Mouse (Mus musculus) limb, embryonic 14.5 days (tissue): ENCODE results near the gene Ifngr1. TPM values are rescaled to one million over a fixed set of nuclear protein-coding genes. Genes with fewer than 3 reads are reported as not detected.
A peak's percentile ranks its signal among the peaks of the same experiment; 100 is the strongest.

Experiments used
- ATAC-seq: fragments of 200-750 bp; cut with Nextera tagmentation; 2 replicates; pipeline ENCODE4 v1.8.0; 2017; ENCODE audit warnings: low read depth, moderate number of reproducible peaks, moderate TSS enrichment; ENCODE audit not compliant: low FRiP score
- DNase-seq: peaks from one replicate; pipeline ENCODE4 v3.0.0-alpha.2; 2015; ENCODE audit warnings: low spot score
- H3K27ac ChIP-seq: fragments of 300-500 bp; sonication (generic); replicated peaks from 2 replicates; pipeline ENCODE4 v1.5.1; 2014; ENCODE audit warnings: low read depth, mild to moderate bottlenecking, low read length, moderate library complexity, mixed read lengths
- H3K27me3 ChIP-seq: fragments of 300-500 bp; sonication (generic); 2 replicates; pipeline ENCODE4 v1.6.1; 2014; ENCODE audit warnings: low read length, mixed read lengths; ENCODE audit not compliant: control insufficient read depth, insufficient read depth
- H3K36me3 ChIP-seq: fragments of 300-500 bp; sonication (generic); 2 replicates; pipeline ENCODE4 v1.6.1; 2014; ENCODE audit warnings: mild to moderate bottlenecking, low read length, moderate library complexity, mixed read lengths; ENCODE audit not compliant: control insufficient read depth, insufficient read depth
- H3K4me1 ChIP-seq: fragments of 300-500 bp; sonication (generic); 2 replicates; pipeline ENCODE4 v1.6.1; 2014; ENCODE audit warnings: antibody characterized with exemption, low read length, mixed read lengths; ENCODE audit not compliant: control insufficient read depth, insufficient read depth
- H3K4me2 ChIP-seq: fragments of 300-500 bp; sonication (generic); replicated peaks from 2 replicates; pipeline ENCODE4 v1.6.1; 2014; ENCODE audit warnings: low read depth, mild to moderate bottlenecking, low read length, moderate library complexity; ENCODE audit not compliant: severe bottlenecking
- H3K4me3 ChIP-seq: fragments of 300-500 bp; sonication (generic); replicated peaks from 2 replicates; pipeline ENCODE4 v1.5.1; 2014; ENCODE audit warnings: low read length
- H3K9ac ChIP-seq: fragments of 300-500 bp; sonication (generic); 2 replicates; pipeline ENCODE4 v1.6.1; 2014; ENCODE audit warnings: mild to moderate bottlenecking, low read depth, low read length, moderate library complexity; ENCODE audit not compliant: severe bottlenecking
- H3K9me3 ChIP-seq: fragments of 300-500 bp; sonication (generic); 2 replicates; pipeline ENCODE4 v1.6.1; 2016; ENCODE audit warnings: low read length; ENCODE audit not compliant: control insufficient read depth
- POLR2A ChIP-seq: fragments of 200-500 bp; IDR thresholded peaks from 2 replicates; pipeline ENCODE4 v1.8.0; 2012; ENCODE audit warnings: inconsistent platforms, mild to moderate bottlenecking, moderate library complexity, borderline replicate concordance; ENCODE audit not compliant: insufficient read depth, insufficient read length; ENCODE audit errors: extremely low read depth
- WGBS: fragments of 180-500 bp; shearing (Covaris S2); extraction: QIAGEN DNeasy Blood & Tissue Kit; methylation state at CpG from one replicate; pipeline ENCODE4 v1.1.7; 2014; 5-methylcytosine and 5-hydroxymethylcytosine counted together
- polyA plus RNA-seq, 2 experiments: library from polyadenylated mRNA; depleted of rRNA in 1 of 2; stranded (reverse) in 1 of 2; unstranded in 1 of 2; fragments of >200 nt; fragmentation: Nextera tagmentation in 1 of 2; extraction: Ambion mirVana in 1 of 2; gene quantifications; 2 replicates each; pipeline versions ENCODE4 v1.2.1 to v1.2.3; 2012 to 2014

Gene Ifngr1
- polyA plus RNA-seq (2012; rRNA removed) (26.2 and 28.2 TPM in 2 replicates), polyA plus RNA-seq (2014; fragmentation: Nextera tagmentation; extraction: Ambion mirVana) (52.2 and 56.8 TPM in 2 replicates)

- DNase-seq (peak; percentile 97), ATAC-seq (peak; percentile 100)
- Histone ChIP-seq H3K9ac (peak within 1 kb of the TSS; percentile 80), H3K9me3 (no peaks in the 10 kb centered on the region), H3K4me2 (peak within 1 kb of the TSS; percentile 63), H3K36me3 (no peaks in the 10 kb centered on the region), H3K27me3 (no peaks in the 10 kb centered on the region), H3K27ac (peak within 1 kb of the TSS; percentile 68), H3K4me1 (peaks cover 15% of the 10 kb centered on the region; the same call in 1 of the 2 replicates), H3K4me3 (peak within 1 kb of the TSS; percentile 59)
- peak; percentile 82; the same call in 1 of the 2 replicates for TF ChIP-seq POLR2A
- under 1% methylated on average over 52 of the region's 52 CpGs for WGBS
Measured at GRCm38 (mm10) chr10:19591641-19592441, at the start of gene Ifngr1. Ifngr1 (plus strand) TSS chr10:19591949.

GRCm38 (mm10) chr10:19546825-19547224 is 44.9 kb upstream of the Ifngr1 start:
- H3K9me3 ChIP-seq = no peaks in the 10 kb centered on the region
- WGBS = 88% methylated on average over 1 of the region's 1 CpGs
- H3K9ac ChIP-seq = no peak overlapping the region
- H3K36me3 ChIP-seq = no peaks in the 10 kb centered on the region
- H3K27ac ChIP-seq = no peak overlapping the region
- no peak overlapping the region for H3K4me2 ChIP-seq
- DNase-seq (no peak), ATAC-seq (no peak)
- H3K4me3 ChIP-seq = no peak overlapping the region
- H3K27me3 ChIP-seq = no peaks in the 10 kb centered on the region
- H3K4me1 ChIP-seq = no peaks in the 10 kb centered on the region
- TF ChIP-seq POLR2A = no peak

- no peak for ATAC-seq
- H3K9ac ChIP-seq = no peak overlapping the region
- H3K4me2 ChIP-seq = no peak overlapping the region
- no peaks in the 10 kb centered on the region for H3K36me3 ChIP-seq
- no peaks in the 10 kb centered on the region for H3K4me1 ChIP-seq
- H3K9me3 ChIP-seq = no peaks in the 10 kb centered on the region
- H3K4me3 ChIP-seq = no peak overlapping the region
- DNase-seq = no peak
- 66% methylated on average over 1 of the region's 1 CpGs for WGBS
- no peaks in the 10 kb centered on the region for H3K27me3 ChIP-seq
- no peak overlapping the region for H3K27ac ChIP-seq
- TF ChIP-seq POLR2A = no peak
Measured at GRCm38 (mm10) chr10:19548016-19548415, 43.7 kb upstream of the Ifngr1 start.

GRCm38 (mm10) chr10:19548491-19548890 is 43.3 kb upstream of the Ifngr1 start:
- no peaks in the 10 kb centered on the region for H3K36me3 ChIP-seq
- H3K27ac ChIP-seq = no peak overlapping the region
- WGBS = 83% methylated on average over 2 of the region's 2 CpGs
- no peak for DNase-seq
- no peak overlapping the region for H3K9ac ChIP-seq
- H3K9me3 ChIP-seq = no peaks in the 10 kb centered on the region
- no peaks in the 10 kb centered on the region for H3K4me1 ChIP-seq
- no peaks in the 10 kb centered on the region for H3K27me3 ChIP-seq
- no peak overlapping the region for H3K4me2 ChIP-seq
- ATAC-seq = no peak
- no peak overlapping the region for H3K4me3 ChIP-seq
- no peak for TF ChIP-seq POLR2A

- DNase-seq (no peak), ATAC-seq (no peak)
- H3K9me3 ChIP-seq = no peaks in the 10 kb centered on the region
- WGBS = 85% methylated on average over 3 of the region's 3 CpGs
- H3K4me3 ChIP-seq = no peak overlapping the region
- TF ChIP-seq POLR2A = no peak
- no peak overlapping the region for H3K9ac ChIP-seq
- no peaks in the 10 kb centered on the region for H3K27me3 ChIP-seq
- no peaks in the 10 kb centered on the region for H3K4me1 ChIP-seq
- no peak overlapping the region for H3K4me2 ChIP-seq
- H3K27ac ChIP-seq = no peak overlapping the region
- H3K36me3 ChIP-seq = no peaks in the 10 kb centered on the region
Measured at GRCm38 (mm10) chr10:19551585-19551984, 40.2 kb upstream of the Ifngr1 start.
